Mouse (Mus musculus): ENCODE measurements around the gene Cdh4.

Gene Cdh4

GRCm38 (mm10) chr2:179945051-179945450, 502.8 kb downstream of the Cdh4 start:
- no peak for DNase-seq (ENCODE audit: low read depth)

- DNase-seq (ENCODE audit: low read depth), result no peak
Measured at GRCm38 (mm10) chr2:179946496-179946895, 504.3 kb downstream of the Cdh4 start.

- no peak for DNase-seq (ENCODE audit: low read depth)
Measured at GRCm38 (mm10) chr2:179947607-179948006, 505.4 kb downstream of the Cdh4 start.

DNA sequence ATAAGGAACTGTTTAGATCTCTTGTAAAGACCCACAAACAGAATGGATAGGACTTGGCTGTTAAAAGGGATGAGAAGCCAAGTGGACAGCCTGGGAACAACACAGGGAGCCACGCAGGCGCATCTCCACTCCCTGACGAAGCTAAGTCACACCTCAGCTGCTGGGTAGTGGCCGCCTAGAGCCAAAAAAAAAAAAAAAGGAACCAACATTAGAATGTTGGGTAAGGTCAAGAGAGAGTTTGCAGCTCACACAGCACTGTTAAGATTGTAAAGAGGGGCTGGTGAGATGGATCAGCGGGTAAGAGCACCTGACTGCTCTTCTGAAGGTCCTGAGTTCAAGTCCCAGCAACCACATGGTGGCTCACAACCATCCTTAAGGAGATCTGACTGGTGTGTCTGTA, 506.6 kb downstream of the Cdh4 start:
- DNase-seq (ENCODE audit: low read depth), result no peak
